Mouse (Mus musculus) testis, adult 2 months (tissue): Measurements from ENCODE around the gene Srl.

Experiments used
- CTCF ChIP-seq: fragments of 200-500 bp; IDR thresholded peaks from 2 replicates; pipeline ENCODE4 v1.5.1; 2012; ENCODE audit warnings: low read depth, mild to moderate bottlenecking, inconsistent platforms, low read length, moderate library complexity; ENCODE audit not compliant: control insufficient read depth, insufficient read depth, insufficient replicate concordance
- POLR2A ChIP-seq: fragments of 200-500 bp; IDR thresholded peaks from 2 replicates; pipeline ENCODE4 v1.6.1; 2012; ENCODE audit warnings: low read depth, mild to moderate bottlenecking, inconsistent platforms, low read length, moderate library complexity; ENCODE audit not compliant: control insufficient read depth

DNA sequence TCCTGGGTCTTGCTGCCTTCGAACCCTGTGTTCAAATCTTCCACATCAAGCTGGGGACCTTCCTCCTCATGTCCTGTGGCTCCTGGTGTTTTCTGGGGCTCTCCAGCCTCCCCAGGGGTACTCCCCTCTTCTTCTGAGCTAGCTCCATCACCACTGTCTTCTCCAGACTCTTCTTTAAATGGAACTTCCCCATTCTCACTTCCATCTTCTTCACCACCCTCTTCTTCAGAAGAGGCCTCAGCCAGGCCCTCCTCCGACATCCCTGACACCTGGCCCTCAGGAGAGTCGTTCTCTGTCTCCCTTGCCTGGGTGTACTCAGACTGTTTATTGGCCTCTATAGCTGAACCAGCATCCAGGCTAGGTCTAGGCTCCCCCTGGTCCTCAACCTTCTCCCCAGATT, 45.1 kb downstream of the Srl start:
- TF ChIP-seq CTCF (no peak), POLR2A (no peak)
